Mouse (Mus musculus): Measurements from ENCODE around the gene Cdh22. TPM values are rescaled to one million over a fixed set of nuclear protein-coding genes. Genes with fewer than 3 reads are reported as not detected.

The Cdh22 gene
- polyA plus RNA-seq, 1 experiment: 1.5 TPM

DNA sequence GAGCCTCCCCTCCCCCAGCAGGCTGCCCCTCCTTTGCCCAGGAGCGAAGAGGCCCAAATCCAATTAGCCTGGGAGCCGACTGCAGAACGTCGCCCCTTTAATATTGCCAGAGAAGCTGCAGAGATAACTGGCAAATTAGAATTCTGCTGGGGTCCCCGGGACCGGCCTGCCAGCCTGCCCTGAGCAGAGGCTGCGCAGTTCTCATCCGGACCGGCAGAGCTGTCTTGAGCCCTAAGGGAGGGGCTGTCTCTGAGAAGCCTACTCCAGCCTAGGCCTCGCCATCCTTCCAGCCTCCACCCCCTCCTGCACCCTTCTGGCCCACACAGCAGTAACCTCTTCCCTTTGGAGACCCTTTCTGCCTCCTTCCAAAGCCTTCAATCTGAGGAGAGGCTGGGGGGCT is 19.2 kb upstream of the Cdh22 start:
- Histone ChIP-seq H3K4me3 (no peak overlapping the region), H3ac (ENCODE audit: control insufficient read depth, insufficient read length) (no peak overlapping the region), H3K4me2 (ENCODE audit: low read depth) (no peak overlapping the region), H3K79me2 (ENCODE audit: control insufficient read depth, insufficient read depth) (no peaks in the 10 kb centered on the region), H3K27me3 (ENCODE audit: control insufficient read depth, insufficient read depth, insufficient read length) (peaks cover 64% of the 10 kb centered on the region), H3K36me3 (ENCODE audit: control insufficient read depth, insufficient read depth) (no peaks in the 10 kb centered on the region)
- TF ChIP-seq E2F4 (IDR thresholded peaks at IDR 0.05; ENCODE audit: insufficient read depth) (no peak), TCF12 (IDR thresholded peaks at IDR 0.05; ENCODE audit: insufficient read depth, poor library complexity, severe bottlenecking) (no peak), REST (IDR thresholded peaks at IDR 0.05; ENCODE audit: insufficient read depth, insufficient read length) (no peak), POLR2A (IDR thresholded peaks at IDR 0.05; ENCODE audit: insufficient read length, low read depth) (no peak), POLR2AphosphoS2 (IDR thresholded peaks at IDR 0.05; ENCODE audit: insufficient read length, low read depth) (no peak), MAX (IDR thresholded peaks at IDR 0.05; ENCODE audit: low read depth) (no peak), SRF (IDR thresholded peaks at IDR 0.05; ENCODE audit: control insufficient read depth, insufficient read length, low read depth) (no peak), CEBPB (IDR thresholded peaks at IDR 0.05; ENCODE audit: insufficient read depth, poor library complexity, severe bottlenecking) (no peak), MYOG (IDR thresholded peaks at IDR 0.05; ENCODE audit: control insufficient read depth in 1 of 3, insufficient read depth in 1 of 3, insufficient read length in 2 of 3, low read depth in 2 of 3) (no peak), USF1 (IDR thresholded peaks at IDR 0.05; ENCODE audit: low read depth) (no peak), TCF3 (IDR thresholded peaks at IDR 0.05; ENCODE audit: insufficient read length, low read depth) (no peak), MYOD1 (IDR thresholded peaks at IDR 0.05; ENCODE audit: control insufficient read depth in 1 of 3, insufficient read length in 2 of 3, low read depth in 2 of 3) (no peak)

DNA sequence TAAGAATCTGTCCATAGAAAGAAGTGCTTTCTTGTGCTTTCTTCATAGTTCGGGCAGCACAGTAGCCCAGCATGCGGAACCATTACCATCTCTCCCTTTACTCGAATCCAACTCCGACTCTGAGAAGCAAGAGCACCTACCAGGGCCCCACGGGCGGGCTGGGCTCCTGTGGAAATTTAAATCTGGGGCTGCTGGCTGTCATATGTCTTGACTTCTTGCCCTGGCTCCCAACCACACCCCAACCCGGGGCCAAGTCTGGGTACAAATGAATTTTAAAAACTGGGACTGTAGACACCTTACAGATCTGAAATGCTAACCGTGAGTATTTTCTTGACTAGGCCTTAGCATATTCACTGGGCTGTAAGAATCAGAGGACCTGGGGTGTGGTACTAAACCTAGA is 18.6 kb upstream of the Cdh22 start:
- H3K4me3 ChIP-seq: no peak overlapping the region
- H3K36me3 ChIP-seq (ENCODE audit: control insufficient read depth, insufficient read depth): no peaks in the 10 kb centered on the region
- H3ac ChIP-seq (ENCODE audit: control insufficient read depth, insufficient read length): no peak overlapping the region
- no peaks in the 10 kb centered on the region for H3K79me2 ChIP-seq (ENCODE audit: control insufficient read depth, insufficient read depth)
- peaks cover 67% of the 10 kb centered on the region for H3K27me3 ChIP-seq (ENCODE audit: control insufficient read depth, insufficient read depth, insufficient read length)
- TF ChIP-seq CEBPB (IDR thresholded peaks at IDR 0.05; ENCODE audit: insufficient read depth, poor library complexity, severe bottlenecking) (no peak), SRF (IDR thresholded peaks at IDR 0.05; ENCODE audit: control insufficient read depth, insufficient read length, low read depth) (no peak), USF1 (IDR thresholded peaks at IDR 0.05; ENCODE audit: low read depth) (no peak), E2F4 (IDR thresholded peaks at IDR 0.05; ENCODE audit: insufficient read depth) (no peak), POLR2AphosphoS2 (IDR thresholded peaks at IDR 0.05; ENCODE audit: insufficient read length, low read depth) (no peak), TCF3 (IDR thresholded peaks at IDR 0.05; ENCODE audit: insufficient read length, low read depth) (no peak), TCF12 (IDR thresholded peaks at IDR 0.05; ENCODE audit: insufficient read depth, poor library complexity, severe bottlenecking) (no peak), MYOG (IDR thresholded peaks at IDR 0.05; ENCODE audit: control insufficient read depth in 1 of 3, insufficient read depth in 1 of 3, insufficient read length in 2 of 3, low read depth in 2 of 3) (no peak), MAX (IDR thresholded peaks at IDR 0.05; ENCODE audit: low read depth) (no peak), MYOD1 (IDR thresholded peaks at IDR 0.05; ENCODE audit: control insufficient read depth in 1 of 3, insufficient read length in 2 of 3, low read depth in 2 of 3) (no peak), POLR2A (IDR thresholded peaks at IDR 0.05; ENCODE audit: insufficient read length, low read depth) (no peak), REST (IDR thresholded peaks at IDR 0.05; ENCODE audit: insufficient read depth, insufficient read length) (no peak)
- no peak overlapping the region for H3K4me2 ChIP-seq (ENCODE audit: low read depth)

DNA sequence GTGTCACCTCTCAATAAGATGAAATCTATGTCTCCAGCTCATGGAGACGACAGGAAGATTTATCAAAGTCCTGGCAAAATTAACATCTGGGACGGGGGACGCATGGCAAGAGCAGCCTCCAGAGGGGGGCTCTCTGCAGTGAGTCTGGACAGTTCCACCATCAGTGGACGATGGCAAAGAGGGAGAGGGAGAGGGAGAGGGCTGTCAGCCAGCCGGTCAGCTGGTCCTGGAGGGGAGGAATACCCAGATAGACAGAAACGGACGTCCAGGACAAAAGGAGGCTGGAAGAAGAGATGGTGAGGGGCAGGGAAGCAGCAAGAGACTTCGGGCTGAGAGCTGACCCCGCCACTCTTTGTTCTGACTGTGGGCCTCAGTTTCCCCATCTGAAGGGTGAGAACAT is 18.1 kb upstream of the Cdh22 start:
- no peak overlapping the region for H3ac ChIP-seq (ENCODE audit: control insufficient read depth, insufficient read length)

DNA sequence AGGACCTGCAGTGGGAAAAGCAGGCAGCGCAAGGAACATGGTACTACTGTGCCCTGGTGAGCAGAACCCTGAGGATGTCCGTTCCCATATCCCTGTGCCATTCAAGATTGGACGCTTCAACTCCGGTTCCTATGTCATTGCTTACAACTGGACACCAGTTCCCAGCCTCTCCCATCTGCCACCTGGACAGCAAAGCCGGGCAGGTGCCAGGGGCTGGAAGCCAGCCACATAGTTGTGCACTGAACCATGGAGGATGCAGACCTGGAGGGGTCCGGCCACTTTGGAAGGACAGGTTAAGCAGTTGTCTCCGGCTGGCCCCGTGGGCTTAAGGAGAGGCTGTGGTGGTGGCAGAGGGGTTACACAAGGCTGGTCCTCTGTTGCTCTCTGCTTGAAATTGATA is 17.7 kb upstream of the Cdh22 start:
- Histone ChIP-seq H3K27me3 (ENCODE audit: control insufficient read depth, insufficient read depth, insufficient read length) (peaks cover 73% of the 10 kb centered on the region), H3K4me3 (no peak overlapping the region), H3K4me2 (ENCODE audit: low read depth) (no peak overlapping the region), H3K36me3 (ENCODE audit: control insufficient read depth, insufficient read depth) (no peaks in the 10 kb centered on the region), H3ac (ENCODE audit: control insufficient read depth, insufficient read length) (no peak overlapping the region), H3K79me2 (ENCODE audit: control insufficient read depth, insufficient read depth) (no peaks in the 10 kb centered on the region)
- no peak for TF ChIP-seq E2F4 (IDR thresholded peaks at IDR 0.05; ENCODE audit: insufficient read depth)
- no peak for TF ChIP-seq CEBPB (IDR thresholded peaks at IDR 0.05; ENCODE audit: insufficient read depth, poor library complexity, severe bottlenecking)
- TF ChIP-seq MAX (IDR thresholded peaks at IDR 0.05; ENCODE audit: low read depth): no peak
- TF ChIP-seq REST (IDR thresholded peaks at IDR 0.05; ENCODE audit: insufficient read depth, insufficient read length): no peak
- no peak for TF ChIP-seq MYOG (IDR thresholded peaks at IDR 0.05; ENCODE audit: control insufficient read depth in 1 of 3, insufficient read depth in 1 of 3, insufficient read length in 2 of 3, low read depth in 2 of 3)
- no peak for TF ChIP-seq TCF12 (IDR thresholded peaks at IDR 0.05; ENCODE audit: insufficient read depth, poor library complexity, severe bottlenecking)
- TF ChIP-seq TCF3 (IDR thresholded peaks at IDR 0.05; ENCODE audit: insufficient read length, low read depth): no peak
- no peak for TF ChIP-seq MYOD1 (IDR thresholded peaks at IDR 0.05; ENCODE audit: control insufficient read depth in 1 of 3, insufficient read length in 2 of 3, low read depth in 2 of 3)
- no peak for TF ChIP-seq POLR2A (IDR thresholded peaks at IDR 0.05; ENCODE audit: insufficient read length, low read depth)
- no peak for TF ChIP-seq USF1 (IDR thresholded peaks at IDR 0.05; ENCODE audit: low read depth)

More for the DNA sequence above, 18.1 kb upstream of the Cdh22 start:
- Histone ChIP-seq H3K27me3 (ENCODE audit: control insufficient read depth, insufficient read depth, insufficient read length) (peaks cover 71% of the 10 kb centered on the region), H3K4me2 (ENCODE audit: low read depth) (no peak overlapping the region), H3K79me2 (ENCODE audit: control insufficient read depth, insufficient read depth) (no peaks in the 10 kb centered on the region), H3K4me3 (no peak overlapping the region), H3K36me3 (ENCODE audit: control insufficient read depth, insufficient read depth) (no peaks in the 10 kb centered on the region)
- TF ChIP-seq USF1 (IDR thresholded peaks at IDR 0.05; ENCODE audit: low read depth) (no peak), POLR2A (IDR thresholded peaks at IDR 0.05; ENCODE audit: insufficient read length, low read depth) (no peak)

DNA sequence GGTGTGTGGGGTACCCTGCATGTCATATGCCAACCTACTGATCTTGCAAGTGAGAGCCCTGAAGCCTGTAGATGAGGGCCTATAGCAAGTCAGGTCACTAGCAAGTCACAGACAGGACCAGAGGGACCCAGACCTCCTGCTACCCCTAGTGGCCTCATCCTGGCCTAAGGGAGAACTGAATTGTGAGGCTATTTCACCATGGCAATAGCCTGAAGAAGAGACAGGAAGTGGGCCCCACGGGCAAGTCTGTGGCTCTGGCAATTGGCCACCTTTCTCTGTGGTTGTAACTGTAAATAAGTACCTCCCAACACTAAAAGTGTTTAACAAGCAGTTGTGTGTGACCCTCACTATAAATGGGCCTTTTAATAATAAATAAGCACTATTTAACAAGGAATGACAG is 16.2 kb upstream of the Cdh22 start:
- H3K4me3 ChIP-seq: no peak overlapping the region
- H3K79me2 ChIP-seq (ENCODE audit: control insufficient read depth, insufficient read depth): no peaks in the 10 kb centered on the region
- H3K4me2 ChIP-seq (ENCODE audit: low read depth): no peak overlapping the region
- H3ac ChIP-seq (ENCODE audit: control insufficient read depth, insufficient read length): no peak overlapping the region
- no peak for TF ChIP-seq E2F4 (IDR thresholded peaks at IDR 0.05; ENCODE audit: insufficient read depth)
- no peak for TF ChIP-seq POLR2AphosphoS2 (IDR thresholded peaks at IDR 0.05; ENCODE audit: insufficient read length, low read depth)
- TF ChIP-seq MAX (IDR thresholded peaks at IDR 0.05; ENCODE audit: low read depth): no peak
- no peak for TF ChIP-seq REST (IDR thresholded peaks at IDR 0.05; ENCODE audit: insufficient read depth, insufficient read length)
- TF ChIP-seq TCF3 (IDR thresholded peaks at IDR 0.05; ENCODE audit: insufficient read length, low read depth): no peak
- no peak for TF ChIP-seq TCF12 (IDR thresholded peaks at IDR 0.05; ENCODE audit: insufficient read depth, poor library complexity, severe bottlenecking)
- no peak for TF ChIP-seq MYOD1 (IDR thresholded peaks at IDR 0.05; ENCODE audit: control insufficient read depth in 1 of 3, insufficient read length in 2 of 3, low read depth in 2 of 3)
- TF ChIP-seq SRF (IDR thresholded peaks at IDR 0.05; ENCODE audit: control insufficient read depth, insufficient read length, low read depth): no peak
- TF ChIP-seq CEBPB (IDR thresholded peaks at IDR 0.05; ENCODE audit: insufficient read depth, poor library complexity, severe bottlenecking): no peak
- no peak for TF ChIP-seq USF1 (IDR thresholded peaks at IDR 0.05; ENCODE audit: low read depth)
- TF ChIP-seq POLR2A (IDR thresholded peaks at IDR 0.05; ENCODE audit: insufficient read length, low read depth): no peak
- peaks cover 72% of the 10 kb centered on the region for H3K27me3 ChIP-seq (ENCODE audit: control insufficient read depth, insufficient read depth, insufficient read length)
- H3K36me3 ChIP-seq (ENCODE audit: control insufficient read depth, insufficient read depth): no peaks in the 10 kb centered on the region

Measured in myocyte (in vitro differentiated cells).